7 mouse cellular contexts compared by ENCODE assay signal in the genomic region with DNA sequence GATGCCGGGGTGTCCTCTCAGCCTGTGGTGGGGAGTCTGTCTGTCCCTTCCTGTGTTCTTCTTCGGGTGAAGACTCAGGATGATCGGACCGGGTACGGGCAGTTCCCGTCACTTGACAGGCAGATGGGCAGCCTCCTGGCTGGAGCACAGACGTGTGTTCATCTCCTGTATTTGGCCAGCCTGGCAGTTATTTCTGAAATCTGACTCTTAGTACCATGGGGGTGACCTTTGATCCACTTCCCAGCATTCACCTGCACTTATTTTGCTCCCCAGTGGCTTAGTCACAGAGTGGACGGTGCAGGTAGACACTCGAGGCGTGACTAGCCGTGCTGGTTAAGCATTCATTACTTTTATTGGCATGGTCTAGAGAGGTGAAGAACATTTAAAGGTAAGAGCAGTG. TPM values are rescaled to one million over a fixed set of nuclear protein-coding genes. Genes with fewer than 3 reads are reported as not detected.
DNase-seq lines count a peak whose midpoint lies in the region; ATAC-seq and TF ChIP-seq lines count a peak whose summit lies in the region.
"Not testable (repeated sequence)": the region's sequence is repeated elsewhere in the genome, so short reads cannot be mapped to it uniquely, and the experiment has no call there.

No protein-coding gene starts in this region.

- H3K27me3 ChIP-seq in forebrain, embryonic 15.5 days; hindbrain, embryonic 11.5 days (ENCODE audit: control insufficient read depth, insufficient read depth, low read length); intestine, embryonic 15.5 days (replicated peaks); kidney, postnatal 0 days (ENCODE audit: insufficient read depth, low read length); liver, embryonic 15.5 days; midbrain, embryonic 11.5 days (ENCODE audit: control insufficient read depth, insufficient read depth, low read length); neural tube, embryonic 15.5 days (replicated peaks): not testable (repeated sequence)

- H3K9me3 ChIP-seq in forebrain, embryonic 15.5 days; hindbrain, embryonic 11.5 days (ENCODE audit: control insufficient read depth, low read length); intestine, embryonic 15.5 days; kidney, postnatal 0 days (replicated peaks; ENCODE audit: low read length); liver, embryonic 15.5 days (replicated peaks); midbrain, embryonic 11.5 days (ENCODE audit: control insufficient read depth, low read length); neural tube, embryonic 15.5 days (replicated peaks): not testable (repeated sequence)

- H3K4me3 ChIP-seq in forebrain, embryonic 15.5 days; hindbrain, embryonic 11.5 days (ENCODE audit: low read depth, low read length); intestine, embryonic 15.5 days (replicated peaks); kidney, postnatal 0 days (replicated peaks; ENCODE audit: low read depth, low read length); liver, embryonic 15.5 days (replicated peaks); midbrain, embryonic 11.5 days (ENCODE audit: low read depth, low read length); neural tube, embryonic 15.5 days (replicated peaks): not testable (repeated sequence)

- H3K4me2 ChIP-seq in forebrain, embryonic 15.5 days (replicated peaks); hindbrain, embryonic 11.5 days (replicated peaks; ENCODE audit: low read depth, low read length); intestine, embryonic 15.5 days (replicated peaks); kidney, postnatal 0 days (ENCODE audit: low read length); liver, embryonic 15.5 days; midbrain, embryonic 11.5 days; neural tube, embryonic 15.5 days: not testable (repeated sequence)

- DNase-seq in hindbrain, embryonic 11.5 days (ENCODE audit: low spot score); kidney, postnatal 0 days (ENCODE audit: low spot score); midbrain, embryonic 11.5 days (ENCODE audit: low spot score, missing footprints): not testable (repeated sequence)

- not testable (repeated sequence) for H3K36me3 ChIP-seq in forebrain, embryonic 15.5 days; hindbrain, embryonic 11.5 days (ENCODE audit: control insufficient read depth, insufficient read depth, low read length); intestine, embryonic 15.5 days; kidney, postnatal 0 days (ENCODE audit: insufficient read depth, low read length); liver, embryonic 15.5 days (replicated peaks); midbrain, embryonic 11.5 days (ENCODE audit: control insufficient read depth, insufficient read depth, low read length); neural tube, embryonic 15.5 days

- not testable (repeated sequence) for ATAC-seq in forebrain, embryonic 15.5 days (replicated peaks)
- ATAC-seq in hindbrain, embryonic 11.5 days (ENCODE audit: low FRiP score), result peak; percentile 33; the same call in 1 of the 2 replicates
- 0 out of 2 replicates have a peak, but pooled peaks have one; percentile 37 for ATAC-seq in intestine, embryonic 15.5 days
- ATAC-seq in kidney, postnatal 0 days (replicated peaks; ENCODE audit: low FRiP score, low read depth), result peak; percentile 63
- peak; percentile 24; the same call in 1 of the 2 replicates for ATAC-seq in liver, embryonic 15.5 days (ENCODE audit: insufficient read depth)
- peak; percentile 6; the same call in 1 of the 2 replicates for ATAC-seq in midbrain, embryonic 11.5 days (ENCODE audit: low FRiP score)
- 0 out of 2 replicates have a peak, but pooled peaks have one; percentile 27 for ATAC-seq in neural tube, embryonic 15.5 days (ENCODE audit: low FRiP score)

- H3K27ac ChIP-seq in forebrain, embryonic 15.5 days (replicated peaks), result peak overlapping the region; percentile 78; the same call in 1 of the 2 replicates
- not testable (repeated sequence) for H3K27ac ChIP-seq in hindbrain, embryonic 11.5 days (ENCODE audit: low read depth, low read length); intestine, embryonic 15.5 days; kidney, postnatal 0 days; liver, embryonic 15.5 days (replicated peaks); midbrain, embryonic 11.5 days (ENCODE audit: low read depth, low read length); neural tube, embryonic 15.5 days (replicated peaks)

- not testable (repeated sequence) for H3K9ac ChIP-seq in forebrain, embryonic 15.5 days (replicated peaks); hindbrain, embryonic 11.5 days (ENCODE audit: low read depth, low read length); intestine, embryonic 15.5 days; kidney, postnatal 0 days (ENCODE audit: low read depth, low read length); liver, embryonic 15.5 days; midbrain, embryonic 11.5 days (ENCODE audit: low read length); neural tube, embryonic 15.5 days (replicated peaks)

- WGBS in forebrain, embryonic 15.5 days, result no CpG with 5 or more reads among the region's 11 CpGs
- WGBS in hindbrain, embryonic 11.5 days, result no CpG with 5 or more reads among the region's 11 CpGs
- WGBS in intestine, embryonic 15.5 days, result no CpG with 5 or more reads among the region's 11 CpGs
- WGBS in kidney, postnatal 0 days, result no CpG with 5 or more reads among the region's 11 CpGs
- WGBS in liver, embryonic 15.5 days (ENCODE audit: insufficient replicate concordance), result no CpG with 5 or more reads among the region's 11 CpGs
- WGBS in midbrain, embryonic 11.5 days, result no CpG with 5 or more reads among the region's 11 CpGs
- WGBS in neural tube, embryonic 15.5 days, result no CpG with 5 or more reads among the region's 11 CpGs

- not testable (repeated sequence) for TF ChIP-seq CTCF in kidney, postnatal 0 days (IDR thresholded peaks at IDR 0.05; ENCODE audit: low read depth)

- H3K4me1 ChIP-seq in forebrain, embryonic 15.5 days, result peaks cover 28% of the 10 kb centered on the region
- not testable (repeated sequence) for H3K4me1 ChIP-seq in hindbrain, embryonic 11.5 days (replicated peaks; ENCODE audit: control insufficient read depth, insufficient read depth, low read length); intestine, embryonic 15.5 days (replicated peaks); kidney, postnatal 0 days (replicated peaks; ENCODE audit: insufficient read depth, low read length); liver, embryonic 15.5 days (replicated peaks)
- H3K4me1 ChIP-seq in midbrain, embryonic 11.5 days (ENCODE audit: control insufficient read depth, insufficient read depth, low read length), result peaks cover 18% of the 10 kb centered on the region
- H3K4me1 ChIP-seq in neural tube, embryonic 15.5 days, result peaks cover 15% of the 10 kb centered on the region

RNA-seq across cellular contexts. Expression of gene Tacc2, which starts 15.7 kb away (rescaled TPM):
- 53.5 and 56.5 TPM in 2 replicates for polyA plus RNA-seq in forebrain, embryonic 15.5 days (2015; fragmentation: Nextera tagmentation; extraction: Ambion mirVana)
- 45.1 and 46.8 TPM in 2 replicates for polyA plus RNA-seq in hindbrain, embryonic 11.5 days (2014; fragmentation: Nextera tagmentation; extraction: Ambion mirVana)
- polyA plus RNA-seq in intestine, embryonic 15.5 days (2015; fragmentation: Nextera tagmentation; extraction: Ambion mirVana), result 27.2 and 27.8 TPM in 2 replicates
- 27.5 and 29.5 TPM in 2 replicates for polyA plus RNA-seq in kidney, postnatal 0 days (2015; fragmentation: Nextera tagmentation; extraction: Ambion mirVana)
- 2.6 and 3.0 TPM in 2 replicates for polyA plus RNA-seq in liver, embryonic 15.5 days (2015; fragmentation: Nextera tagmentation; extraction: Ambion mirVana)
- polyA plus RNA-seq in midbrain, embryonic 11.5 days (2014; fragmentation: Nextera tagmentation; extraction: Ambion mirVana), result 45.8 and 47.3 TPM in 2 replicates
- 53.9 and 58.9 TPM in 2 replicates for polyA plus RNA-seq in neural tube, embryonic 15.5 days (2015; fragmentation: Nextera tagmentation; extraction: Ambion mirVana)

RNA-seq across cellular contexts. Expression of gene Nsmce4a, which starts 20.1 kb away (rescaled TPM):
- polyA plus RNA-seq in forebrain, embryonic 15.5 days (2015; fragmentation: Nextera tagmentation; extraction: Ambion mirVana), result 108 and 113 TPM in 2 replicates
- 197 and 198 TPM in 2 replicates for polyA plus RNA-seq in hindbrain, embryonic 11.5 days (2014; fragmentation: Nextera tagmentation; extraction: Ambion mirVana)
- 138 and 146 TPM in 2 replicates for polyA plus RNA-seq in intestine, embryonic 15.5 days (2015; fragmentation: Nextera tagmentation; extraction: Ambion mirVana)
- polyA plus RNA-seq in kidney, postnatal 0 days (2015; fragmentation: Nextera tagmentation; extraction: Ambion mirVana), result 163 and 179 TPM in 2 replicates
- 83.9 and 90.7 TPM in 2 replicates for polyA plus RNA-seq in liver, embryonic 15.5 days (2015; fragmentation: Nextera tagmentation; extraction: Ambion mirVana)
- polyA plus RNA-seq in midbrain, embryonic 11.5 days (2014; fragmentation: Nextera tagmentation; extraction: Ambion mirVana), result 223 and 239 TPM in 2 replicates
- polyA plus RNA-seq in neural tube, embryonic 15.5 days (2015; fragmentation: Nextera tagmentation; extraction: Ambion mirVana), result 74.8 and 96.9 TPM in 2 replicates
